Mouse (Mus musculus) heart, postnatal 0 days (tissue): ENCODE measurements at regions not wholly inside any gene's neighbourhood (a gene's known extent, or its start where the extent isn't known, plus 50 kb on each side); places are given as distances from the start of the nearest gene placed in this dataset.

Experiments
- CTCF ChIP-seq: IDR thresholded peaks from 2 replicates; pipeline ENCODE4 v1.5.1; 2016; ENCODE audit warnings: antibody characterized with exemption, control low read depth, low read depth
- EP300 ChIP-seq: IDR thresholded peaks from 2 replicates; pipeline ENCODE4 v1.6.1; 2016; ENCODE audit warnings: antibody characterized with exemption, low read depth

- TF ChIP-seq CTCF (no peak), EP300 (no peak)
Observed at GRCm38 (mm10) chr10:125164671-125165070, 224.6 kb downstream of the Slc16a7 start.
